Mouse (Mus musculus) kidney, adult 2 months (tissue): ENCODE measurements around the gene Cul9.

ENCODE experiments used
- CTCF ChIP-seq: fragments of 200-500 bp; conservative IDR thresholded peaks from 2 replicates; pipeline ENCODE4 v1.5.1; 2011; ENCODE audit warnings: low read depth, mild to moderate bottlenecking, control low read depth, low read length, moderate library complexity, mixed read lengths; ENCODE audit not compliant: insufficient read depth, insufficient read length
- POLR2A ChIP-seq: fragments of 200-500 bp; IDR thresholded peaks from one replicate; pipeline ENCODE4 v1.6.1; 2011; ENCODE audit warnings: low read depth, low read length, control low read depth

- TF ChIP-seq CTCF = no peak
- no peak for TF ChIP-seq POLR2A
Measured at GRCm38 (mm10) chr17:46552151-46552550, 6.0 kb upstream of the Cul9 start.
